Mouse (Mus musculus) left cerebral cortex, adult 2 months (tissue): ENCODE data around the gene Gm29427. TPM values are rescaled to one million over a fixed set of nuclear protein-coding genes. Genes with fewer than 3 reads are reported as not detected.

Experiments
- DNase-seq, 2 experiments: peaks; one replicate each; pipeline ENCODE4 v3.0.0; 2021 to 2022; ENCODE audit warnings: low spot score in 2 of 2, mixed read lengths in 1 of 2; ENCODE audit errors: extremely low spot score in 1 of 2
- H3K27ac ChIP-seq: fragments of 200-600 bp; 2 replicates; pipeline ENCODE4 v1.8.1; 2022
- H3K4me3 ChIP-seq: fragments of 200-600 bp; 2 replicates; pipeline ENCODE4 v1.8.1; 2022
- CTCF ChIP-seq: fragments of 200-600 bp; IDR thresholded peaks from 2 replicates; pipeline ENCODE4 v1.8.1; 2022; ENCODE audit warnings: antibody characterized with exemption, mild to moderate bottlenecking, moderate library complexity
- intact Hi-C: fragments of 180-260 bp; cut with DNase I; formaldehyde crosslinking; loops from one replicate; pipeline ENCODE4 v1.15.1; 2025
- total RNA-seq, 2 experiments: library from RNA; stranded (reverse); gene quantifications; 2 replicates each; pipeline ENCODE4 v1.2.3; 2021

Gene Gm29427
- total RNA-seq, 2 experiments from 2014 or later: not detected

GRCm38 (mm10) chr1:130729153-130729552 is 13.6 kb upstream of the Gm29427 start, which contains the start of gene Pfkfb2:
TSS of gene Pfkfb2 (minus strand) at chr1:130729253.
- intact Hi-C loops: no loop called here
- peak within 1 kb of the TSS; percentile 61 for H3K27ac ChIP-seq
- DNase-seq: no peak
- H3K4me3 ChIP-seq: no peak within 1 kb of the TSS
- TF ChIP-seq CTCF: no peak

- Histone ChIP-seq H3K4me3 (no peak overlapping the region), H3K27ac (peak overlapping the region; percentile 61; the same call in 1 of the 2 replicates)
- no peak for TF ChIP-seq CTCF
- no peak for DNase-seq
- intact Hi-C loops: no loop called here
These were observed 13.1 kb upstream of the Gm29427 start for GRCm38 (mm10) chr1:130728708-130729107.

- Histone ChIP-seq H3K4me3 (no peak overlapping the region), H3K27ac (peak overlapping the region; percentile 61)
- no peak for TF ChIP-seq CTCF
- DNase-seq: no peak
- intact Hi-C loops: no loop called here
These were observed 12.5 kb upstream of the Gm29427 start for GRCm38 (mm10) chr1:130728070-130728469.

GRCm38 (mm10) chr1:130726396-130726795 is 10.8 kb upstream of the Gm29427 start:
- TF ChIP-seq CTCF: no peak; the same call in 1 of the 2 replicates
- no peak for DNase-seq
- Histone ChIP-seq H3K27ac (no peak overlapping the region), H3K4me3 (no peak overlapping the region)
- intact Hi-C loops: no loop called here

- intact Hi-C loops: no loop called here
- no peak for DNase-seq
- Histone ChIP-seq H3K27ac (no peak overlapping the region), H3K4me3 (no peak overlapping the region)
- TF ChIP-seq CTCF: no peak
These were observed 8.6 kb upstream of the Gm29427 start for GRCm38 (mm10) chr1:130724206-130724605.

GRCm38 (mm10) chr1:130717291-130717871 is 1.8 kb upstream of the Gm29427 start, which contains the start of gene Yod1:
TSS of gene Yod1 (plus strand) at chr1:130717327.
- intact Hi-C loops: loop anchor here (10.0 kb wide), 1 partner anchor 337 kb away; no protein-coding TSS in a partner anchor
- Histone ChIP-seq H3K4me3 (peak within 1 kb of the TSS; percentile 99), H3K27ac (peak within 1 kb of the TSS; percentile 96)
- no peak for TF ChIP-seq CTCF
- peak; percentile 87 to 91 for DNase-seq

GRCm38 (mm10) chr1:130716513-130717290 is 1.1 kb upstream of the Gm29427 start:
- intact Hi-C loops: loop anchor here (10.0 kb wide), 1 partner anchor 338 kb away; no protein-coding TSS in a partner anchor
- no peak for TF ChIP-seq CTCF
- DNase-seq: peak; percentile 41 to 43
- Histone ChIP-seq H3K4me3 (peak overlapping the region; percentile 99), H3K27ac (peak overlapping the region; percentile 96)

- intact Hi-C loops: loop anchor here (10.0 kb wide), 1 partner anchor 339 kb away; no protein-coding TSS in a partner anchor
- TF ChIP-seq CTCF: no peak
These were observed 566 bp upstream of the Gm29427 start for GRCm38 (mm10) chr1:130716218-130716512.

GRCm38 (mm10) chr1:130714046-130714445 is 1.6 kb downstream of the Gm29427 start:
- no peak overlapping the region for H3K4me3 ChIP-seq
- intact Hi-C loops: loop anchor here (10.0 kb wide), 1 partner anchor 341 kb away; no protein-coding TSS in a partner anchor
- H3K27ac ChIP-seq: no peak overlapping the region
- DNase-seq: no peak
- TF ChIP-seq CTCF: no peak

More at GRCm38 (mm10) chr1:130716218-130716512, 566 bp upstream of the Gm29427 start:
- Histone ChIP-seq H3K27ac (peak overlapping the region; percentile 96), H3K4me3 (peak overlapping the region; percentile 99)
- DNase-seq: no peak

- no peak overlapping the region for H3K4me3 ChIP-seq
- no peak for DNase-seq
- intact Hi-C loops: loop anchor here (10.0 kb wide), 1 partner anchor 344 kb away; no protein-coding TSS in a partner anchor
- no peak overlapping the region for H3K27ac ChIP-seq
- no peak for TF ChIP-seq CTCF
These were observed 5.1 kb downstream of the Gm29427 start for GRCm38 (mm10) chr1:130710283-130711080.

- Histone ChIP-seq H3K27ac (no peak overlapping the region), H3K4me3 (no peak overlapping the region)
- no peak for DNase-seq
- intact Hi-C loops: no loop called here
- TF ChIP-seq CTCF: no peak
These were observed 12.0 kb downstream of the Gm29427 start for GRCm38 (mm10) chr1:130703613-130704012.
